ENCODE assay signal across 9 mouse cellular contexts in genomic region chr17:58587946-58588345, GRCm38 (mm10).
DNase-seq lines count a peak whose midpoint lies in the region; ATAC-seq and TF ChIP-seq lines count a peak whose summit lies in the region.
"Had no signal": no experiment of that assay in that cellular context is flagged by ENCODE, and none has a peak within 500 bp of the region (broad histone marks: within the 10 kb centered on the region; RNA-seq: fewer than 3 reads in every experiment).

No protein-coding gene starts in this region.

- H3K9me3 ChIP-seq in liver, postnatal 0 days (ENCODE audit: low read length) = no peaks in the 10 kb centered on the region
- H3K9me3 ChIP-seq in liver, embryonic 12.5 days (replicated peaks) = no peaks in the 10 kb centered on the region; the same call in 1 of the 2 replicates
- H3K9me3 ChIP-seq in midbrain, embryonic 13.5 days = no peaks in the 10 kb centered on the region
- H3K9me3 ChIP-seq: limb, embryonic 13.5 days had no signal

- TF ChIP-seq EP300 in liver, postnatal 0 days (IDR thresholded peaks at IDR 0.05; ENCODE audit: low read depth) = no peak

- TF ChIP-seq POLR2A in thymus, adult 2 months (IDR thresholded peaks at IDR 0.05; ENCODE audit: control insufficient read depth, extremely low read depth, insufficient read depth, low read length, poor library complexity) = no peak

- 63% methylated on average over 2 of the region's 2 CpGs for WGBS in liver, postnatal 0 days (ENCODE audit: insufficient replicate concordance)
- WGBS in liver, embryonic 12.5 days (ENCODE audit: insufficient replicate concordance) = 59% methylated on average over 2 of the region's 2 CpGs
- WGBS in midbrain, embryonic 13.5 days = 69% methylated on average over 2 of the region's 2 CpGs
- 58% methylated on average over 2 of the region's 2 CpGs for WGBS in thymus, adult 2 months

- H3K4me1 ChIP-seq in liver, postnatal 0 days (ENCODE audit: insufficient read depth) = no peaks in the 10 kb centered on the region
- no peaks in the 10 kb centered on the region for H3K4me1 ChIP-seq in liver, embryonic 12.5 days
- H3K4me1 ChIP-seq in midbrain, embryonic 13.5 days (replicated peaks) = no peaks in the 10 kb centered on the region
- no peaks in the 10 kb centered on the region for H3K4me1 ChIP-seq in thymus, adult 2 months (replicated peaks; ENCODE audit: control insufficient read depth, insufficient read depth, low read length)
- H3K4me1 ChIP-seq: limb, embryonic 13.5 days had no signal

- TF ChIP-seq CTCF in liver, postnatal 0 days (IDR thresholded peaks at IDR 0.05; ENCODE audit: low read depth) = peak; percentile 25; the same call in 1 of the 2 replicates
- TF ChIP-seq CTCF in thymus, adult 2 months (IDR thresholded peaks at IDR 0.05; ENCODE audit: borderline replicate concordance, control insufficient read depth, extremely low read depth, insufficient read depth, low read length, poor library complexity) = no peak

- no peak for ATAC-seq in liver, postnatal 0 days
- no peak for ATAC-seq in liver, embryonic 12.5 days
- 0 out of 2 replicates have a peak, but pooled peaks have one; percentile 14 for ATAC-seq in midbrain, embryonic 13.5 days
- ATAC-seq in granulocyte monocyte progenitor cell, adult 5-6 weeks (replicated peaks; ENCODE audit: poor library complexity, severe bottlenecking) = no peak

- H3K27me3 ChIP-seq in liver, postnatal 0 days (ENCODE audit: insufficient read depth, low read length) = no peaks in the 10 kb centered on the region
- no peaks in the 10 kb centered on the region for H3K27me3 ChIP-seq in liver, embryonic 12.5 days (replicated peaks)
- H3K27me3 ChIP-seq in midbrain, embryonic 13.5 days = no peaks in the 10 kb centered on the region
- H3K27me3 ChIP-seq in thymus, adult 2 months (ENCODE audit: control insufficient read depth, insufficient read depth, low read length) = no peaks in the 10 kb centered on the region
- H3K27me3 ChIP-seq: limb, embryonic 13.5 days had no signal

- H3K36me3 ChIP-seq in liver, postnatal 0 days (replicated peaks; ENCODE audit: insufficient read depth, low read length) = no peaks in the 10 kb centered on the region
- no peaks in the 10 kb centered on the region for H3K36me3 ChIP-seq in liver, embryonic 12.5 days
- no peaks in the 10 kb centered on the region for H3K36me3 ChIP-seq in midbrain, embryonic 13.5 days
- no peaks in the 10 kb centered on the region for H3K36me3 ChIP-seq in thymus, adult 2 months (ENCODE audit: control insufficient read depth, insufficient read depth, low read length)
- H3K36me3 ChIP-seq: limb, embryonic 13.5 days had no signal

- H3K4me2 ChIP-seq in liver, postnatal 0 days (ENCODE audit: low read depth, low read length) = no peak overlapping the region
- H3K4me2 ChIP-seq in liver, embryonic 12.5 days = no peak overlapping the region
- no peak overlapping the region for H3K4me2 ChIP-seq in midbrain, embryonic 13.5 days (replicated peaks)
- H3K4me2 ChIP-seq: limb, embryonic 13.5 days had no signal

- H3K9ac ChIP-seq in liver, postnatal 0 days (replicated peaks) = no peak overlapping the region
- no peak overlapping the region for H3K9ac ChIP-seq in liver, embryonic 12.5 days
- H3K9ac ChIP-seq in midbrain, embryonic 13.5 days (replicated peaks) = no peak overlapping the region
- H3K9ac ChIP-seq: limb, embryonic 13.5 days had no signal

- DNase-seq in cerebellum, adult 9-10 months = peak; percentile 0
- DNase-seq in cerebellum, postnatal 4 days (ENCODE audit: low spot score in 2 of 2) = no peak
- DNase-seq in liver, postnatal 0 days = no peak
- DNase-seq in embryo, embryonic 9.5 days (ENCODE audit: extremely low spot score) = peak; percentile 35
- no peak for DNase-seq in thymus, adult 2 months

- no peak overlapping the region for H3K4me3 ChIP-seq in liver, postnatal 0 days (ENCODE audit: low read depth, low read length)
- no peak overlapping the region for H3K4me3 ChIP-seq in liver, embryonic 12.5 days
- H3K4me3 ChIP-seq in midbrain, embryonic 13.5 days (replicated peaks) = no peak overlapping the region
- no peak overlapping the region for H3K4me3 ChIP-seq in thymus, adult 2 months (ENCODE audit: control insufficient read depth, insufficient read depth, low read length)
- H3K4me3 ChIP-seq: limb, embryonic 13.5 days had no signal

- no peak overlapping the region for H3K27ac ChIP-seq in liver, postnatal 0 days (ENCODE audit: low read depth)
- no peak overlapping the region for H3K27ac ChIP-seq in liver, embryonic 12.5 days
- H3K27ac ChIP-seq in midbrain, embryonic 13.5 days = no peak overlapping the region
- no peak overlapping the region for H3K27ac ChIP-seq in thymus, adult 2 months (ENCODE audit: control insufficient read depth, insufficient read depth, low read length)
- H3K27ac ChIP-seq: limb, embryonic 13.5 days had no signal

Comparison
In these comparisons a context has a peak if more than half of its experiments do, and no peak if none do; other contexts are left out.
1. DNase-seq: peak in cerebellum, adult 9-10 months (single experiment) and embryo, embryonic 9.5 days (single experiment); none in cerebellum, postnatal 4 days (0 of 2), liver, postnatal 0 days (single experiment) and thymus, adult 2 months (single experiment).